Mouse (Mus musculus): ENCODE data around the gene Zfp277. TPM values are rescaled to one million over a fixed set of nuclear protein-coding genes. Genes with fewer than 3 reads are reported as not detected.
A peak's percentile ranks its signal among the peaks of the same experiment; 100 is the strongest.

Zfp277 gene
- total RNA-seq, 2 experiments from 2014 or later = 9.7 to 10.8 TPM

- no peak for DNase-seq
- intact Hi-C loops (cut with DNase I; ENCODE audit: low total_unique reads) = no loop called here
Observed at GRCm38 (mm10) chr12:40447561-40448355, 2.1 kb upstream of the Zfp277 start.

DNA sequence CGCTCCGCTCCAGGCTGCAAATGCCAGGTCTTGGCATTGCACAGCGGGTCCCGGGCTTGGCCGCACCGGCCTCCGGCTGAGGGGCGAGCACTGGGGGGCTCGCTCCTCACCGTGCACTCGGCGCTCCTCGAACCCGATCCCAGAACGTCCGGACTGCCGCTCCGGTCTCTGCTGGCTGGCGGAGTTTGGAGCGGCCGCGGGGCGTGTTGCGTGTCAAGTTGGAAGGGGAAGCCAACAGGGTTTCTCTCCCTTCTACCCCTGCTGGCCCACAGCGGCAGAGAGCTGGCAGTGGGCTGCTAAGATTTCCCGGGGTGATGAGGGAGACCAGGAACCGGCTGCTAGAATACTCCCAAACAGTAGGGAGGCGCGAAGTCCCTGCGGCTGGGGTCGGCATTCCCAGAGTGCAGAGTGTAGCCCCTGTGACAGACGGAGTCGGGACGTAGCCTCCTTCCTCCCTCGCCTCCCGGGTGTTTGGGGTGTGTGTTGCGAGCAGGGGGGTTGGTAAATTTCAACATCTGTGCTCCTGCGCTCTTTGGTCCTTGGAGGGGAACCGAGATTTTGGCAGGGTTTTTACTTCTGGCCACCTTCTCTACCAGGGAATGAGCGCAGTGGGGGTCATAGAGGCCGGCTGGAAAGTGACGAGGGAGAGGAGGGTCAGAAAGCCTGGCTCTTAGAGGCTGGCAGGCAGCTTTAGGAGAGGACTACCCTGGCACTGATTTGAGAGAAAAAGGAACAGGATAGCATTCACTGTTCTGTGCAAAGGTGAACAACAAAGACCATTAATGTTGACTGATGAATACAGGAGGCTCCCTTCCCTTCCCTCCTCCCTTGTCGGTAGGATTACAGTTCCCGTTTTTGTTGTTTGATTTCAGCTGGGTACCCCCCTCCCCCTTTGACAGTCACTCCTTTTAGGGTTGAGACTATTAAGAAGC is 1.0 kb upstream of the Zfp277 start:
- DNase-seq = peak; percentile 53
- intact Hi-C loops (cut with DNase I; ENCODE audit: low total_unique reads) = no loop called here

DNA sequence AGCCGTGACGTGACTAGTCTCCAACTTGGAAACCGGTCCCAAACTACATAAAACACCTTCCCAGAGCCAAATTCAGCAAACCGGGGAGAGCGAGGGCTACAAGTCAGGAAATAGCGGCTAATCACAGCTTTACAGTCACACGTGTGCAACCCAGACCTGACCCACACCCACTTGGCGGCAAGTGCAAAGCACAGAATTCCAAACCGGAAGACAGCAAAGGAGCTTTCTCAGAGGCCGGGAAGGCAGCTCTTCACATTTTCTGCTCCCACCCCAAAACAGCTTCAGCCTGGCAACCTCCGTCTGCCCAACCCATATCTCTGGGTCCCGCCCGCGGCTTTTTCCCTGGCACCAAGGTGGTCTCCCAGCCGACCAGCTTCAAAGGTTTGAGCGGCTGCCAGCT is 496 bp downstream of the Zfp277 start:
- intact Hi-C loops (cut with DNase I; ENCODE audit: low total_unique reads) = no loop called here
- DNase-seq = peak; percentile 54

GRCm38 (mm10) chr12:40438049-40438448 is 7.7 kb downstream of the Zfp277 start:
- DNase-seq = no peak
- intact Hi-C loops (cut with DNase I; ENCODE audit: low total_unique reads) = no loop called here

- no peak for DNase-seq
Observed at GRCm38 (mm10) chr12:40434101-40434500, 11.6 kb downstream of the Zfp277 start.

GRCm38 (mm10) chr12:40431075-40431474 is 14.6 kb downstream of the Zfp277 start:
- intact Hi-C loops (cut with DNase I; ENCODE audit: low total_unique reads) = no loop called here
- DNase-seq = no peak

More at GRCm38 (mm10) chr12:40434101-40434500, 11.6 kb downstream of the Zfp277 start:
- intact Hi-C loops (cut with DNase I; ENCODE audit: low total_unique reads) = no loop called here

- DNase-seq = no peak
- intact Hi-C loops (cut with DNase I; ENCODE audit: low total_unique reads) = no loop called here
Observed at GRCm38 (mm10) chr12:40429976-40430375, 15.7 kb downstream of the Zfp277 start.

DNA sequence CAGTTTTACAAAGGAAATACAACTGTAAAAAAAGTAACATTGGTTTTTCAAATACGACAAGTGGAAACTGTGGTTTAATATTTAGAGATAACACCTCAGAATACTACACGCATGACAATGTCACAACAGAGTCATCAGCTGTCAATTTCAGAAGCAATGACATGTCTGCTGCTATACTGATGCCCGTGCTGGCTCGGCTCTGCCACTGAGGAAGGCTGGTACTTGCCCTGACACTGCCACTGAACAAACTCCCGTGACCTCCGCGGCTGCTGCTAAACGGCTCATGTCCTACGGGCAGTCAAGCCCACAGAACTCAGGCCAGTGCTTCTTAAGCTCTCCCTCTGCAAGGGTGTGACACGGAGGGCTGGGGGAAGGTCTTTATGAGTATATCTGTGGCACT is 18.1 kb downstream of the Zfp277 start:
- no peak for DNase-seq
- intact Hi-C loops (cut with DNase I; ENCODE audit: low total_unique reads) = no loop called here

DNA sequence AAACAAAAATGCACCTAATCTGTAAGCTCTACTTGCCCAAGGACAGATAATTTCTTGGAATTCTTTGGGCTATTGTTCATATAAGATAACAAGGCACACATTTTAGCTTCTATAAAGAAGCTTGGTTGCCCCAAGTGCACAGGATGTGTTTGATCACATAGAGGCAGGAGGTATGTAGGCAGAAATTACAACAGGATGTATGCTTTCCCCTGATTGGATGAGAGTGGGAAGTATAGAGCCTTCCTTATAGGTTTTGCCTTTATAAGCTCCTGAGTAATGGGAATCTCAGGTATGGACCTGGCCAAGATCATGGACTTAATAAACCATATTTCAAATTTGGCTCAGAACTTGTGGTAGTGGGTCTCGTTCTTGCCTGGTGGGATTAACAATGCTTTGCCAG is 20.7 kb downstream of the Zfp277 start:
- intact Hi-C loops (cut with DNase I; ENCODE audit: low total_unique reads) = no loop called here

DNA sequence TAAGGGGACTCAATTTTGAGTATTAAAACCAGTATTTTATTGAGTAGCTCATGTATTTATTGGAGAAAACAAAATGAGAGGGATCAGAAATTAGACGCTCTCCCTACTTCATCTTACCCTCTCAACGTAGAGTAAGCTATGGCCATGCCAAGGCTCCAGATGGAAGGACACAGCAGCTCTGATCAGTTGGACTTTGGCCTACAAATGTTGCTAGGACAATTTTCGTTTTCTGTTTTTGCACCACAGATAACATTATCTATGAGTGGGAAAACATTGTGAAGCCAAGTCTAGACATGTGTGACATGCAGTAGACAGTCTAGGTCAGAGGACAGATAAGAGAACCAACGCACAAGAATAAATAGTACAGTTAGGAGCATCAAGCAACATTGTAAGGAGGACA is 28.4 kb downstream of the Zfp277 start:
- intact Hi-C loops (cut with DNase I; ENCODE audit: low total_unique reads) = no loop called here
- no peak for DNase-seq

More for the DNA sequence above, 20.7 kb downstream of the Zfp277 start:
- DNase-seq = no peak

- no peak for DNase-seq
- intact Hi-C loops (cut with DNase I; ENCODE audit: low total_unique reads) = no loop called here
Observed at GRCm38 (mm10) chr12:40415312-40415925, 30.3 kb downstream of the Zfp277 start.

- intact Hi-C loops (cut with DNase I; ENCODE audit: low total_unique reads) = no loop called here
- DNase-seq = no peak
Observed at GRCm38 (mm10) chr12:40414682-40415311, 30.9 kb downstream of the Zfp277 start.

DNA sequence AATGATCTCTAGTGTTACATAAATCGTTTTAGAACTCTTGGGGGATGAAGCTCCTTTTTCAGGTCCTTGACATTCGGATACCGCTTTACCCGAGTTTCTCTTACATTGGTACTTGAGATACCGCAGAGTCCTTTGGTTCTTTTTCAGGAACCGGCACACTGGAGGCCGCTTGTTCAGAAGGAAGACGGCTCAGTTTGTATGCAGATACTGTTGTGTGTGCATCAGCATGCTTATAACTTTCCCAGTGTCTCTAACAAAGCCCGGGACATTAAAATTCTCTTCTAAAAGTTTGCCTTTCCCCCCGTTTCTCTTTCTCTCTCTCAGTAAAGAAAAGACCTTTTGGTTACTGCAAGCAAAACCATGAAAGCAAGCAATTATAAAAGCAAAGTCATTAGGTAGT is 45.9 kb downstream of the Zfp277 start:
- no peak for DNase-seq
- intact Hi-C loops (cut with DNase I; ENCODE audit: low total_unique reads) = no loop called here

GRCm38 (mm10) chr12:40399386-40399785 is 46.3 kb downstream of the Zfp277 start:
- intact Hi-C loops (cut with DNase I; ENCODE audit: low total_unique reads) = no loop called here
- no peak for DNase-seq

- no peak for DNase-seq
- intact Hi-C loops (cut with DNase I; ENCODE audit: low total_unique reads) = no loop called here
Observed at GRCm38 (mm10) chr12:40398916-40399315, 46.8 kb downstream of the Zfp277 start.

GRCm38 (mm10) chr12:40392869-40393268 is 52.8 kb downstream of the Zfp277 start:
- intact Hi-C loops (cut with DNase I; ENCODE audit: low total_unique reads) = no loop called here
- no peak for DNase-seq

GRCm38 (mm10) chr12:40391262-40391661 is 54.4 kb downstream of the Zfp277 start:
- intact Hi-C loops (cut with DNase I; ENCODE audit: low total_unique reads) = no loop called here

DNA sequence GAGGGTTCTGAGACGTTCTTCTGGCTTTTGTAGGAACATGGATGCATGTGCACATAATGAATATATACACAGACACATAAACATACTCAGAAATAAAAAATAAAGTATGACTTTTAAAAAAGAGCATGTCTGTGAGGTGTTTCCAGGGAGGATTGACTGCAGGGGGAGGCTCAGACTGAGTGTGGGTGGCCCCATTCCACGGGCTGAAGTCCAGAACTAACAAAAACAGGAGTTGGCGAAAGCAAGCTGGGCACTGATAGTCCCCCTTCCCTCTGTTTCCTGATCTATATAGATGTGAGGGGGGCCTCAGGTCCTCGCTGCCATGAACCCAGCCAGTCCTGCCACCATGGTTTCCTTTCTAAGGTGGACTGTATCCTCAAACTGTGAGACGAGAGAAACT is 57.9 kb downstream of the Zfp277 start:
- intact Hi-C loops (cut with DNase I; ENCODE audit: low total_unique reads) = no loop called here
- no peak for DNase-seq

More at GRCm38 (mm10) chr12:40391262-40391661, 54.4 kb downstream of the Zfp277 start:
- DNase-seq = no peak

DNA sequence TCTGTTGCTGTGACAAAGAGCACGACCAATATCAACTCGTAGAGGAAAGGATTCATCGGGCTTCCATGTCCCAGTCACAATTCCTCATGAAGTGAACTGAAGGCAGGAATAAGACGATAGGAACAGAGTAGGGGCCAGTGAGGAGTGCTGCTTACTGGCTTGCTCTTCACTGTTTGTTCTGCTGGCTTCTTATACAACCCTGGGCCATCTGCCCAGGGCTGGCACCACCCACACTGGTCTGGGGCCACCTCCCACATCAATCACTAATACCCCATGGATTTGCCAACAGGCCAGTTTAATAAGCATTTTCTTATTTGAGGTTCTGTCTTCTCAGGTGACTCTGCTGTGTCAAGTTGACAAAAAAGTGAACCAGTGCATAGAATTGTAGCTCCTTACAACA is 60.4 kb downstream of the Zfp277 start:
- intact Hi-C loops (cut with DNase I; ENCODE audit: low total_unique reads) = no loop called here
- DNase-seq = no peak

- intact Hi-C loops (cut with DNase I; ENCODE audit: low total_unique reads) = no loop called here
Observed at GRCm38 (mm10) chr12:40383718-40384117, 62.0 kb downstream of the Zfp277 start.

More at GRCm38 (mm10) chr12:40383718-40384117, 62.0 kb downstream of the Zfp277 start:
- no peak for DNase-seq

All from gastrocnemius, postnatal 14 days (tissue).